Mouse (Mus musculus) hindbrain, postnatal 0 days (tissue): Measurements from ENCODE around the gene Kalrn. TPM values are rescaled to one million over a fixed set of nuclear protein-coding genes. Genes with fewer than 3 reads are reported as not detected.
A peak's percentile ranks its signal among the peaks of the same experiment; 100 is the strongest.

Experiments used
- ATAC-seq: fragments of 200-750 bp; cut with Nextera tagmentation; 2 replicates; pipeline ENCODE4 v1.8.0; 2017; ENCODE audit warnings: mild to moderate bottlenecking, moderate TSS enrichment, moderate library complexity
- DNase-seq: peaks from one replicate; pipeline ENCODE4 v3.0.0-alpha.2; 2015; ENCODE audit warnings: low spot score
- H3K27ac ChIP-seq: fragments of 300-500 bp; sonication (generic); 2 replicates; pipeline ENCODE4 v1.5.1; 2014; ENCODE audit warnings: mild to moderate bottlenecking
- H3K27me3 ChIP-seq: fragments of 300-500 bp; sonication (generic); 2 replicates; pipeline ENCODE4 v1.6.1; 2014; ENCODE audit warnings: low read length, mixed read lengths; ENCODE audit not compliant: insufficient read depth
- H3K36me3 ChIP-seq: fragments of 300-500 bp; sonication (generic); 2 replicates; pipeline ENCODE4 v1.6.1; 2014; ENCODE audit warnings: low read length, mixed read lengths; ENCODE audit not compliant: insufficient read depth
- H3K4me1 ChIP-seq: fragments of 300-500 bp; sonication (generic); 2 replicates; pipeline ENCODE4 v1.6.1; 2014; ENCODE audit warnings: antibody characterized with exemption, low read length, mixed read lengths; ENCODE audit not compliant: insufficient read depth
- H3K4me2 ChIP-seq: fragments of 300-500 bp; sonication (generic); 2 replicates; pipeline ENCODE4 v1.6.1; 2014; ENCODE audit warnings: low read depth, mild to moderate bottlenecking, low read length, moderate library complexity, mixed read lengths
- H3K4me3 ChIP-seq: fragments of 300-500 bp; sonication (generic); 2 replicates; pipeline ENCODE4 v1.5.1; 2014; ENCODE audit warnings: low read length
- H3K9ac ChIP-seq: fragments of 300-500 bp; sonication (generic); replicated peaks from 2 replicates; pipeline ENCODE4 v1.6.1; 2014; ENCODE audit warnings: mild to moderate bottlenecking, low read length, moderate library complexity, mixed read lengths
- H3K9me3 ChIP-seq: fragments of 300-500 bp; sonication (generic); 2 replicates; pipeline ENCODE4 v1.6.1; 2016; ENCODE audit warnings: low read length, mixed read lengths
- CTCF ChIP-seq: IDR thresholded peaks from 2 replicates; pipeline ENCODE4 v1.5.1; 2016; ENCODE audit warnings: antibody characterized with exemption, control low read depth, low read depth
- WGBS: fragments of 180-500 bp; shearing (Covaris S2); extraction: QIAGEN DNeasy Blood & Tissue Kit; methylation state at CpG from one replicate; pipeline ENCODE4 v1.1.7; 2014; 5-methylcytosine and 5-hydroxymethylcytosine counted together
- polyA plus RNA-seq: library from polyadenylated mRNA; unstranded; fragments of >200 nt; fragmentation: Nextera tagmentation; extraction: Ambion mirVana; gene quantifications from 2 replicates; pipeline ENCODE4 v1.2.1, GENCODE M21; 2015
- total RNA-seq: library from RNA; depleted of rRNA; stranded (reverse); fragments of >200 nt; gene quantifications from 2 replicates; pipeline ENCODE4 v1.2.3, GENCODE M21; 2014

Kalrn gene
- total and polyA plus RNA-seq, 2 experiments from 2014 or later, result 17.0 to 107 TPM

GRCm38 (mm10) chr16:33990712-33991111, 582.6 kb downstream of the Kalrn start:
- Histone ChIP-seq H3K4me1 (no peaks in the 10 kb centered on the region), H3K4me2 (no peak overlapping the region), H3K9me3 (no peaks in the 10 kb centered on the region), H3K9ac (no peak overlapping the region), H3K27ac (no peak overlapping the region), H3K27me3 (no peaks in the 10 kb centered on the region), H3K4me3 (no peak overlapping the region), H3K36me3 (no peaks in the 10 kb centered on the region)
- ATAC-seq, result no peak
- DNase-seq, result no peak
- 90% methylated on average over 4 of the region's 4 CpGs for WGBS
- TF ChIP-seq CTCF, result no peak

- no peaks in the 10 kb centered on the region for H3K4me1 ChIP-seq
- H3K4me2 ChIP-seq, result no peak overlapping the region
- DNase-seq (no peak), ATAC-seq (no peak)
- H3K4me3 ChIP-seq, result no peak overlapping the region
- WGBS, result 78% methylated on average over 1 of the region's 1 CpGs
- no peaks in the 10 kb centered on the region for H3K9me3 ChIP-seq
- H3K27ac ChIP-seq, result no peak overlapping the region
- H3K27me3 ChIP-seq, result no peaks in the 10 kb centered on the region
- H3K36me3 ChIP-seq, result no peaks in the 10 kb centered on the region
- TF ChIP-seq CTCF, result no peak
- no peak overlapping the region for H3K9ac ChIP-seq
Observed at GRCm38 (mm10) chr16:33989106-33989505, 584.2 kb downstream of the Kalrn start.

GRCm38 (mm10) chr16:33988358-33989012, 584.8 kb downstream of the Kalrn start:
- WGBS, result 60% methylated on average over 17 of the region's 17 CpGs
- Histone ChIP-seq H3K9ac (no peak overlapping the region), H3K4me1 (no peaks in the 10 kb centered on the region), H3K4me2 (no peak overlapping the region), H3K4me3 (no peak overlapping the region), H3K27ac (no peak overlapping the region), H3K27me3 (no peaks in the 10 kb centered on the region), H3K36me3 (no peaks in the 10 kb centered on the region), H3K9me3 (no peaks in the 10 kb centered on the region)
- peak; percentile 33 for DNase-seq
- no peak for ATAC-seq
- peak; percentile 78 for TF ChIP-seq CTCF

GRCm38 (mm10) chr16:33986993-33987392, 586.3 kb downstream of the Kalrn start:
- WGBS, result 91% methylated on average over 7 of the region's 7 CpGs
- H3K4me2 ChIP-seq, result no peak overlapping the region

GRCm38 (mm10) chr16:33985372-33985771, 588.0 kb downstream of the Kalrn start:
- 94% methylated on average over 6 of the region's 6 CpGs for WGBS
- Histone ChIP-seq H3K36me3 (no peaks in the 10 kb centered on the region), H3K4me1 (no peaks in the 10 kb centered on the region), H3K4me3 (no peak overlapping the region), H3K9me3 (no peaks in the 10 kb centered on the region), H3K27me3 (no peaks in the 10 kb centered on the region), H3K4me2 (no peak overlapping the region), H3K27ac (no peak overlapping the region), H3K9ac (no peak overlapping the region)
- TF ChIP-seq CTCF, result no peak
- no peak for DNase-seq
- no peak for ATAC-seq

More at GRCm38 (mm10) chr16:33986993-33987392, 586.3 kb downstream of the Kalrn start:
- TF ChIP-seq CTCF, result no peak
- Histone ChIP-seq H3K36me3 (no peaks in the 10 kb centered on the region), H3K4me1 (no peaks in the 10 kb centered on the region), H3K27me3 (no peaks in the 10 kb centered on the region), H3K27ac (no peak overlapping the region), H3K4me3 (no peak overlapping the region), H3K9me3 (no peaks in the 10 kb centered on the region), H3K9ac (no peak overlapping the region)
- ATAC-seq (no peak), DNase-seq (no peak)

GRCm38 (mm10) chr16:33983712-33984111, 589.6 kb downstream of the Kalrn start:
- Histone ChIP-seq H3K4me2 (no peak overlapping the region), H3K9me3 (no peaks in the 10 kb centered on the region), H3K4me3 (no peak overlapping the region), H3K36me3 (no peaks in the 10 kb centered on the region), H3K27ac (no peak overlapping the region), H3K9ac (no peak overlapping the region), H3K4me1 (no peaks in the 10 kb centered on the region), H3K27me3 (no peaks in the 10 kb centered on the region)
- TF ChIP-seq CTCF, result no peak
- 96% methylated on average over 6 of the region's 6 CpGs for WGBS
- ATAC-seq (no peak), DNase-seq (no peak)

GRCm38 (mm10) chr16:33979855-33980254, 593.5 kb downstream of the Kalrn start:
- Histone ChIP-seq H3K27ac (no peak overlapping the region), H3K4me2 (no peak overlapping the region), H3K36me3 (0 out of 2 replicates have a peak, but pooled peaks cover 8% of the 10 kb centered on the region), H3K4me1 (no peaks in the 10 kb centered on the region), H3K4me3 (no peak overlapping the region), H3K9ac (no peak overlapping the region), H3K9me3 (no peaks in the 10 kb centered on the region), H3K27me3 (no peaks in the 10 kb centered on the region)
- 45% methylated on average over 2 of the region's 2 CpGs for WGBS
- ATAC-seq (no peak), DNase-seq (no peak)
- TF ChIP-seq CTCF, result no peak
